Mouse (Mus musculus): Measurements from ENCODE around the gene Cdkl4. TPM values are rescaled to one million over a fixed set of nuclear protein-coding genes. Genes with fewer than 3 reads are reported as not detected.
"Not testable (repeated sequence)": the region's sequence is repeated elsewhere in the genome, so short reads cannot be mapped to it uniquely, and the experiment has no call there.

The Cdkl4 gene
- total RNA-seq (2021): not detected in 2 replicates
- long read RNA-seq, partial matches to known transcripts: 1 of 1 reads
- long read RNA-seq, other reads (novel, unspliced or antisense): 0 of 1 reads

DNA sequence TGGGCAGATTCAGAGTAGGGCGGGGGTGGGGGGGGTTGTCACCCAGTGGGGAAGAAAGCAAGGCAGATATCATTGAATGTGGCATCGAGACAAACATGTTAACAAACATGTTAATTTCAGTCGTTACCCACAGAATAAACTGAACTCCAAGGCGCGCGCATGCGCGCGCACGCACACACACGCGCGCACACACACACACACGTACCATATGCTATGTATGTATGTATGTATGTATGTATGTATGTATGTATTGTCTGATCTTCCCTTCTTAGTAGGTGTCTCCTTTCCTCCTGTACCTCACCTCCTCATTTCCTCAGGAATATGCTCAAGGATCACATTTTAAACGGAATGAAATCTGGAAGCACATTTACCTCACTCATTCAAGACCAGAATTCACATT, at the start of gene Cdkl4:
Gene Cdkl4 (minus strand): TSS at position 175 of the 400 bp plus-strand sequence.
- no peak for DNase-seq

DNA sequence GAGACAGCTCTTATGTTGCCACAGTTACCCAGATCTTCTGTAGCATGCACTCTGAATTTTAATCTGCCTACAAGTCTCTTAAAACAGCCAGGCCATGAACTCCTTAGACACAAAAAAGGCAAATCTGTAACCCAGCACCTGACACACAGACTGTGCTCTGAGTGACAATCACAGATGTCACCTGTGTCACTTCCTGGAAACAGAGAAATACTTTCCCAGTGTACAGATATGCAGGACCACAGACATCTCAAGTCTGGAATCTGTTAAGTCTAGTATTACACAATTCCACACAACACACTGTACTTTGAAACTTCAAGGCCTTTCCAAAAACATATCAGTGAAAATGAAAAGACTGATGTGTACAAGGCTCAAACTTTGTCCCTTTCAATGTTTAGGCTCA, 47.4 kb upstream of the Cdkl4 start:
- DNase-seq: no peak

GRCm38 (mm10) chr17:80621691-80622090, 44.1 kb upstream of the Cdkl4 start:
- DNase-seq: no peak

GRCm38 (mm10) chr17:80620786-80621423, 43.3 kb upstream of the Cdkl4 start:
- DNase-seq: peak; percentile 67

GRCm38 (mm10) chr17:80619556-80619955, 41.9 kb upstream of the Cdkl4 start:
- no peak for DNase-seq

DNA sequence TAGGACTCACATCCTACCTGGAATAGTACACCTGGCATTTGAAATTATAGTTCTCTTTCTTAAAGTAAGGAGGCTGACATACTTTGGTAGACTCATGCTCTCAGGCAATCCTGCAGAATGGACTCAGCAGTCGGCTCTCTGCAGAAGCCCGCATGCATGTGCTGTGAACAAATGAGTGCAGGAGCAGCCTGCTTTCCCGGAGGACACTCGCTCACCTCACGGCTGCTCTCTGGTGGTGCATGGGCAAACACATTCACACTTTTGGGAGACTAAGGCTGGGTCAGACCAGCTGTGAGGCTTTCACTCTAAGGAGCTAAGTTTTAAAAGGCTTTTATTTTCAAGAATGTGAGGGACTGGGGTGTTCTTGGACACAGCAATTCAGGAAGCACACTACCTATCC, 41.3 kb upstream of the Cdkl4 start:
- DNase-seq: no peak

DNA sequence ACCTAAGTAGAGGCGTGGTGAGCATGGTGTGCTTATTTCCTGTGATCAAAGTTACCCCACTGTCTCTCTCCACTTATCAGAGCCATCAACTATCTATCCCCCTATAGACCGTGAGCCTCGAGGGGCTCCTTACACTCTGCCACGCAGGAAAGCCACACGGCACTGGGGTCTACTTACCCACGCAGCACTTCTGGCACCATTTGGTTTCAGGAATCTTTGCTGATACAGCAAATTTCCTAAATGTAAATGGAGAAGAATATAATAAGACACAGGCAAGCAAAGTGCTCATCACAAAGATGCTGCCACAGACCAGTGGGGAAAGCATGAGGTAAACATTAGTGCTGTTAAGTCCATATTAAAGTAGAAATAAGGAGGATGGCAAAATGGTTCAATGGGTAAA, 26.2 kb upstream of the Cdkl4 start:
- DNase-seq: no peak

GRCm38 (mm10) chr17:80603079-80603625, 25.5 kb upstream of the Cdkl4 start:
- DNase-seq: no peak

DNA sequence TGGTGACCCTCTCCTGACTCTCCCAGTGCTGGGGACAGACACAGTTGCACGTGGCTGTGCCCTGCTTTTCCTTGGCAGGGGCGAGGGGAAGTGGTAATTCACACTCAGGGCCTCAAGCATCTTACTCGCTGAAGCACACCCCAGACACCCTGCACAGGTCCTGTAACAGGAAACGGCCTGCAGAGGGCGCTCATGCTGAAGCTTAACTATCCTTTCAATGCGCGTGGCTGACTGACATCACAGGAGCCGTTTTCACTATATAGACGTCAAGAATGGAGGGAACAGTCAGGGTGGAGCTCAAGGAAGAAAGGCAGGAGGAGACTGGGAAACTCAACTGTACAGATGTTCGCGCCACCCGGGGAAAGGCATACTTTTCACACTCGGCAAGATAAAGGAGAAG, 23.8 kb upstream of the Cdkl4 start:
- DNase-seq: peak; percentile 41

DNA sequence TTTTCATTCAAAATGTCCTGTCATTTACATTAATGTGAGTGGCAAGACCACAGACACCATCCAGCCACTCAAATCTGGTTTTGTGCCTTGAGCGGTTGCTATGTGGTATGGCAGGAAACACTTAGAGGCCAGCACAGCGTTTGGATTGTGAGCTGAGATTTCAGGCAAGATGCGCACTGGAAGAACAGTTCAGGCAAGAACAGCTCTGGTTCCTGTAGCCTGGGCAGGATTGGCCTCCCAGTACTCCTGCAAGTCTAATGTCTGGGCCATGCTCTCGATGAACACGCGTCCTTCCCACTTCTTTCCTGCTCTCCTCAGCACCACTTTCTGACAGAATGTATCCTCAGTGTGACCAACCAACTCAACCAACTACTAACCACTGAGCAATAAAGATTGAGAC, 5.4 kb upstream of the Cdkl4 start:
- no peak for DNase-seq

DNA sequence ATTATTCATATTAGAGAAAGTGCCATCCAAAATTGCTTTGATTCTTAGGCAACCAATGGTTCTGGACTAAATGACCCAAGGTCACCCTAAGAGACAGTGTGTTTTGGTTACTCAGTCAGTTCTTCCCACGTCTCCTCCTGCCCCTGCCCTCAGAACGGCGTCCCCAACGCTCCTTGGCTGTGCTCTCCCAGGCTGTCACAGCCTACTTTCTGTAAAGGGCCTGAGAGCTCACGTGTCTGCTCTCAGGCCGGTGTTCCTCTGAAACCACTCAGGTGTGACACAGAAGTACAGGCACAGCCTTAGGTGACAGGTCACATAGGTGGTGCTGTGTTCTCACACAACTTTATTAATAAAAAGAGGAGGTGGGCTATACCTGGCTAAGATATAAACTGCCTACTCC, 2.3 kb upstream of the Cdkl4 start:
- no peak for DNase-seq

GRCm38 (mm10) chr17:80579089-80579488, 1.5 kb upstream of the Cdkl4 start:
- no peak for DNase-seq

GRCm38 (mm10) chr17:80578041-80578440, 428 bp upstream of the Cdkl4 start:
- no peak for DNase-seq

- peak; percentile 62 for DNase-seq
Measured at GRCm38 (mm10) chr17:80577214-80577613, 399 bp downstream of the Cdkl4 start.

- DNase-seq: no peak
Measured at GRCm38 (mm10) chr17:80575008-80575407, 2.6 kb downstream of the Cdkl4 start.

- no peak for DNase-seq
Measured at GRCm38 (mm10) chr17:80574471-80574965, 3.1 kb downstream of the Cdkl4 start.

DNA sequence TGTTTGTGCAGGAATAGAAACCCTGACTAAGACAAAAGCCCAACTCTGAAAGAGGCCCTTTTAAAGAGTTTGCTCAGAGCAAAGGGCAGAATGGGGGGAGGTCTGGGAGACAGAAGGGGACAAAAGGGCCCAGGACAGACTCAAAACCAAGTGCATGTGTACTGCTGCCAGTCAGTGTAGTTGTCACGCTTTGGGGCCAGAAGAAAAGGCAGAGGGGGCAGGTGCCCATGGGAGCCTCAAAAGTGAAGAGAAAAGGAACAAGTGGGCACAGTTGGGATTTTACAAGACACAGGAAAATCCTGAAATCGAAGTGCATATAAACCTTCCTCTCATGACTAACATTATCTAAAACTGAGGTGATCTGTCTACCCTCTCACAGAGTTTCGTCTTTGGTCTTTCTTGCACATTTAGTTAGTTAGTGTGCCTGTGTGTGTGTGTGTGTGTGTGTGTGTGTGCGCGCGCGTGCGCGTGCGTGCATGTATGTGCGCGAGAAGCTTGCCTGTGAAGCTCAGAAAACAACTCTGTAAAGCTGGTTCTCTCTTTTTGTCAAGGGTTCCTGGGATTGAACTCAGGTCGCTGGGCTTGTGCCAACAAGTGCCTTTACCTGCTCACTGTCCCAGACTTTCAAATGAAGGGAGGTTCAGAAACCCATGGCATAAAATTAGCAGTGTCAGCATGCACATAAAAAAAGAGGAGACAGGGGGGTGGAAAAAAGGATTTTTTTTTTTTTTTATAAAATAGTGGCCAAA, 5.3 kb downstream of the Cdkl4 start:
- no peak for DNase-seq

DNA sequence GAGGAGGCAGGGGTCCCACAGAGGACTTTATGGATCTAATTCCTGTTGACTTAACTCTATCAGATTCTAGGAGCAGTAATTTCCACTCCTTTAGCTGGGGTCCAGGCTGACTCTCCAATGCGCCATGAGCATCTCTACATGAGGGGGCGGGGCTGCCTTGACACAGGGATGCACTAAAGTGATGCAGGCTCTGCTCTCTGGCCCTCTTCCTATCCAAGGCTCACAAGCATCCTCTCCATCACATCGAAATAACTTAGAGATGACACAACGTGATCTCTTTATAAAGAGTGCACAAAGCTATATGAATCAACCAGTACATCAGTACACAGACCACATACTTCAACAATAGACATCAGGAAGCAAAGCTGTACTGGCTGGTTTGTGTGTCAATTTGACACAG, 6.2 kb downstream of the Cdkl4 start:
- no peak for DNase-seq

- not testable (repeated sequence) for DNase-seq
Measured at GRCm38 (mm10) chr17:80569718-80570117, 7.9 kb downstream of the Cdkl4 start.

GRCm38 (mm10) chr17:80568842-80569601, 8.6 kb downstream of the Cdkl4 start:
- DNase-seq: no peak

- no peak for DNase-seq
Measured at GRCm38 (mm10) chr17:80568441-80568840, 9.2 kb downstream of the Cdkl4 start.

GRCm38 (mm10) chr17:80564611-80564924, 13.0 kb downstream of the Cdkl4 start:
- DNase-seq: no peak

Measured in adrenal gland, postnatal 25 days (tissue).